Mouse (Mus musculus) liver, embryonic 14.5 days (tissue): ENCODE measurements at regions not wholly inside any gene's neighbourhood (a gene's known extent, or its start where the extent isn't known, plus 50 kb on each side); places are given as distances from the start of the nearest gene placed in this dataset.

Source experiments
- CTCF ChIP-seq: IDR thresholded peaks from 2 replicates; pipeline ENCODE4 v1.5.1; 2016; ENCODE audit warnings: antibody characterized with exemption, low read depth, control low read depth
- EP300 ChIP-seq: IDR thresholded peaks from 2 replicates; pipeline ENCODE4 v1.6.1; 2016; ENCODE audit warnings: antibody characterized with exemption, low read depth

DNA sequence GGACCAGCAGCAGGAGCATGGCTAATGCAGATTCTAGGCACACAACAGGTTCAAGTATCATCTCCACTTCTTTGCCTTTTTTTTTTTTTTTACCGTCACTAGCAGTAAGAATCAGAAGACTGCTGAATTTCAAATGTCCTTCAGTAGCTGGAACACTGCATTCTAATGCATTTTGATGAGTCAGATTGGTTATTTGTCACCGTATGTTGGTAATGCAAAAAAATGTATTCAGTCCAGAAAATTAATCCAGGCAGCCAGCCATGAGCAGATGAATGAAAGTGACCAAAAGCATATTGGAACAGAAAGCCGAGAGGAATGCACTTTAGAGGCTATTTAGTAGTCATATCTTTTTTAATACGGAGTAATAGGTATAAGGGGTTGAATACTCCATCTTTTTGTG lies 322.4 kb upstream of the Pard3b start:
- TF ChIP-seq CTCF: no peak
- no peak for TF ChIP-seq EP300
